Mouse (Mus musculus) 3T3-L1 (cell line): ENCODE results near the gene Pnpla6.

Experiments used
- DNase-seq: peaks from one replicate; pipeline ENCODE4 v3.0.0-alpha.2; 2015; ENCODE audit warnings: low read depth, low spot score

Pnpla6 gene

GRCm38 (mm10) chr8:3515260-3515671 is at the start of gene Pnpla6:
Gene Pnpla6 (plus strand): TSS chr8:3515384.
- peak; percentile 90 for DNase-seq

- peak; percentile 100 for DNase-seq
Observed at GRCm38 (mm10) chr8:3467006-3467885, 47.9 kb upstream of the Pnpla6 start, which contains the start of gene Pex11g. Gene Pex11g (minus strand): TSS chr8:3467680.

DNA sequence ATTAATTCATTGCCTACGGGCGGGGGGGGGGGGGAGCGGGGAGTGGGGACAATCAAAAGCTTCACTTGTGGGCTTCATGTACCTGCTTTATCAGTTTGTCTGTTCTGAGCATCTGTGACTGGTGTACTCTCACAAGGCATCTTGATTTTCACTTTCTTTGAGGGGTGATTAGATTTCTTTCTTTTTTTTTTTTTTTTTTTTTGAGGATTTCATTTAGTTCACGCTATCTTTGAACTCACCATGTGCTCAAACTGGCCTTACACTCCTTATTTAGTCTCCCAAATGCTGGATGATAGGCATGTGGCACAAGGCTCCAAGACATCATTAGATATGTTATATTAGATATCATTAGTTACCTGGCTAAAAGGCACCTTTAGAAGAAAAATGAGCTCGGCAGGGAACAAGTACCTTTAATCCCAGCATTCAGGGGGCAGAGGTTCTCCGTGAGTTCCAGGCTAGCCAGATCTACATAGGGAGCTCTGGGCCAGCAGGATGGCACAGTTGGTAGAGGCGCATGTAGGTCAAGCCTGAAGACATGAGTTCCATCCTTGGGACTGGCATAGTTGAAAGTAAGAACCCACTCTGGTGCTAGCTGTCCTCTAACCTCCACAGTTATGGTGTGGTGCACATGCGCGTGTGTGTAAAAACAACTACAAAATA is 47.2 kb upstream of the Pnpla6 start:
- DNase-seq = peak; percentile 24

DNA sequence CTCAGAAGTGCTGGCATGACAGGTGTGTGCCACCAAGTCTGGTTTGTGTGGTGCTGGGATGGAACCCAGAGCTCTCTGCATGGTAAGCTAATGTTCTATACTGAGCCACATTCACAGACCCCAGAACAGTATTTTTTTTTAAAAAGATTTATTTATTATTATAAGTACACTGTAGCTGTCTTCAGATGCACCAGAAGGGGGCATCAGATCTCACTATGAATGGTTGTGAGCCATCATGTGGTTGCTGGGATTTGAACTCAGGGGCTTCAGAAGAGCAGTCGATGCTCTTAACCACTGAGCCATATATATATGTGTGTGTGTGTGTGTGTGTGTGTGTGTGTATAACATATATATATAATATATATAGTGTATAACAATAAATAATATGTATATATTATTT is 46.3 kb upstream of the Pnpla6 start:
- peak; percentile 59 for DNase-seq

GRCm38 (mm10) chr8:3470562-3470961 is 44.6 kb upstream of the Pnpla6 start, which contains the start of gene Tex45:
Gene Tex45 (plus strand): TSS chr8:3470862.
- DNase-seq = no peak

DNA sequence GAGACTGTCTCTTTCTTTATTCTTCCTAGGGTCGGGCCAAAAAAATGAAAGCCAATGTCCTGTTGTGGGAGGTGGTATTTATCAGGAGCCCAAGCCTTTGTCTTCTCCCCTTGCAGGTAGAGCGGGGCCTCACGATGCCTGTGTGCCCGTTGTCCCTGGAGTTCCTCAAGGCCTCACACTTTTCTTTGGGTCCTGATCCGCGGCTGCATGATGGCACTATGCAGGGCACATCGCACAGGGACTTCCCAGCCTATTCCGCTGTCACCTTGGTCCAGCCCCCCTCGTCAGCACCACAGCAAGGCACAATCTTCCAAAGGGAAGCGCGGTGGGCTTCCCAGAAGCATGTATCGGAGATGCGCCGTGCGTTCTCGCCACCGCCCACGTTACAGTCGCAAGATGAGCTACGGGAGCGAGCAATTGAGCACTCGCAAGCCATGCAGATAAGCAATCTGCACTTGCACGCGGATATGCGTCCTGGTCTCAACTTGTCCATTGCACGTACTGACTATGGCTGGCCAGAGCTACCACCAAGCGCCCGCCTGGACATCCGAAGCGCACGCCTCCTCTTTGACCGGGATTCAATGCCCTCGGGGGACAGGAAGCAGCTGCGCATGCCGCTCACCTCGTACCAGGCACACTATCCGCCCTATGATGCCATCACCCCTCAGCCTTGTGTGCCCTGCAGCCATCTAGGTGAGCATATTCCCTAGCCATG is 39.3 kb upstream of the Pnpla6 start:
- no peak for DNase-seq

DNA sequence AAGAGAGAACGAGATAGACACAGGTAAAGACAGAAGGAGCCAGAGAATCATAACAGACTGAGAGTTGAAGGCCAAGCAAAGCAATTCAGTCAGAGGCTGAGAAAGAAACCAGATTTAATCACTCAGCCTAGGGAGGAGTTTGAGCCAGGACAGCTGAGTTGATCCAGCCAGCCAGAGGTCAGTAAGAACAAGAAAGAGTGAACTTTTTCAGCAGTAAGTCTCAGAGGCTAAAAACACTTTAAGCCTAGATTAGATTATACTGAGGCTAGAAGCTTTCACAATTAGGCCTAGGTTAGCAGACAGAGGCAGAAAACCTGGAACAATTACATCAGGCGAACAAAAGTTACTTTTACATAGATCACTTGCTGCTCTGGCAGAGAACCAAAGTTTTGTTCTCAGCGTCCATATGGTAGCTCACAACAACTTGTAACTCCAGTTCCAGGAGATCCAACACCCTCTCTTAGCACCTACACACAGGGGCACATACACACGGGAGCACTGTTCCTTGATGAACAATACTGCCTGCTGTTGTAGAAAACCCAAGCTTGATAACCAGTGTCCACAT is 34.9 kb upstream of the Pnpla6 start:
- DNase-seq = no peak

- peak; percentile 42 for DNase-seq
Observed at GRCm38 (mm10) chr8:3481605-3482004, 33.6 kb upstream of the Pnpla6 start.

DNA sequence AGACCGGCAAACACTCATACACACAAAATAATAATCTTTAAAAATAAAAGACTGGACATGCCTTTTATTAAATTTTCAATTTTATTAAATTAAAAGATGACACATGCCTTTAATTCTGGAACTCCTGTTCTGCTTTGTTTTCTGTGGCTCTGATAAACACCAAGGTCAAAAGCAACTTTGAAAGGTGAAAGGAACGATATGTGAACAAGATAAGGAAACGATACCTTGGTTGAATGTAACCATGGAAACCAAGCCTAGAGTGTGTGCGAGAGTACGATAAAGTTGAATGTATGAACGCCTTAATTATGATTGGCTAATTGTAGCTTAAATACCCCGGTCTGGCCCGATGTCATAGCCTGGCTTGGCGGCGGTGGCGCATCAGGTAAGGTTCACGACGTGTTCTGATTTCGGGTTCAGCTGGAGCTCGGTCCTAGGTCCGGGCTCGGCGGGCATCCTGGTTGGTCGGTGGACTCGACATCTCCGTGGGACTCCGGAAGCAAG is 32.9 kb upstream of the Pnpla6 start:
- no peak for DNase-seq

DNA sequence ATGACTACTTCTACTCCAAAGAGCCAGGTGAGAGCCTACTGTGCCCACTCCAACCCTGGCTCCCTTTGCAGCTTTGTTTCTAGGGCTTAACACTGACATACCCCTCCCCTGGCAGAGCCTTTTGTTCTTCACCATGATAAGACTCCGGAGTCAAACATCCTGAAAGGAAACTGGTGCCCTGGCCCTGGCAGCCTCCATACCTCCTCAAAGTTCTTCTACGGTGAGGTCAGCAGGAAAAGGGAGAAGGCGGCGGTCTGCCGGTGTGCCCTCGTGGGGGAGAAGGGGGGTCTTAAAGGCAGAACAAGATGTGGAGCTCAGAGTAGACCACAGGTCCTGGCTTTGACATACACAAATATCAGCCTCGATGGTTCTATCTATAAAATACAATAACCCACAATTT is 31.6 kb upstream of the Pnpla6 start:
- DNase-seq = no peak

DNA sequence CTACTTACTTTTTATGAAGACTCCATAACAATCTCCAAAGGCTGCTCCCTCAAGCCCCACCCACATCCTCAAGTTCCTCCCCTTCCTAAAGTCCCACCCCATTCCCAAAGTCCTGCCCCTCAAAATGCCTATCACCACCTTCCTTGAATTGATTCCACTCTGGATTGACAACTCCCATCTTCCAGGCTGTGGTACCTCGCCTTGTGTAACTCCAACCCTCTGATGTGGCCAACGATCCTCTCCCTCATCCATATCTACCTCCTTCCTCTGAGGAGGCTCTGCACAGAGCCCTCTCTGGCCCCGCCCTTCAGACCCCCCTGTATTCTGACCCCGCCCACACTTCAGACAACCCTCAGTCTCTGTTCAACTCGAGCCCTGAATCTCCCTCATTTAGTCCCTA is 30.0 kb upstream of the Pnpla6 start:
- DNase-seq = no peak

GRCm38 (mm10) chr8:3492901-3493844 is 22.0 kb upstream of the Pnpla6 start, which contains the start of gene Zfp358:
Gene Zfp358 (plus strand): TSS chr8:3493138.
- peak; percentile 68 for DNase-seq

DNA sequence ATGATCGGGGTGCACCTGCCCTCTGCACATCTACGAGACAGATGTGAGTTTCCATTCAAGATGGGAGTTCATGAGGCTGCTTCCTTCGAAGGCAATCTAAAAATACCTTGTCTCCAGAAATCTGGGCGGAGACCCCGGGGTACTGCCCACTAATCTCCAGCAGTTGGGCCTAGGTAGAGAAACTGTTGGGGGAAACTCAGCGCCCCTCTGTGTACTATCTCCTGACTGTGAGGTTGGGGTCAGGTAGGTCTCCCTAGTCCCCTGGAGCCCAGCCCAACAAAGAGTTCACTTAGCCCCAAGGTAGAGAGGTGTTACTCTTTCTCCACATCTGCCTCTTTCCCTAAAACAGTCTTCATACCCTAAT is 21.4 kb upstream of the Pnpla6 start:
- no peak for DNase-seq

GRCm38 (mm10) chr8:3495578-3496427 is 19.4 kb upstream of the Pnpla6 start:
- DNase-seq = no peak

- no peak for DNase-seq
Observed at GRCm38 (mm10) chr8:3496428-3496748, 18.8 kb upstream of the Pnpla6 start.

DNA sequence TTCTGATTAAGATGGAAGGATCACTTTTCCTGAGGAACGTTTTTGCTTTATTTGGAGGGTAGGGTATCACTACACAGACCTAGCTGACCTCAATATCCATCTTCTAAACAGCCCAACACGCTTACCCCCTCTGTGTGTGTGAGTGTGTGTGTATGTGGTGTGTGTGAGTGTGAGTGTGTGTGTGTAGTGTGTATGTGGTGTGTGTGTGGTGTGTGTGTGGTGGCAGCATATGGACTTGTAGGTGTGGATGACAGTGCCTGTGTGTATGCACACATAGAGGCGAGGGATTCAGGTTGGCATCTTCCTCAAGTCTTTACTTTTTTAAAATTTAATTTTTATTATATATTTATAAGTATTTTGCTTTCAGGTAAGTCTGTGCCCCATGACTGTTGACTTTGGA is 16.6 kb upstream of the Pnpla6 start:
- DNase-seq = no peak

- DNase-seq = peak; percentile 62
Observed at GRCm38 (mm10) chr8:3499751-3500150, 15.4 kb upstream of the Pnpla6 start.

DNA sequence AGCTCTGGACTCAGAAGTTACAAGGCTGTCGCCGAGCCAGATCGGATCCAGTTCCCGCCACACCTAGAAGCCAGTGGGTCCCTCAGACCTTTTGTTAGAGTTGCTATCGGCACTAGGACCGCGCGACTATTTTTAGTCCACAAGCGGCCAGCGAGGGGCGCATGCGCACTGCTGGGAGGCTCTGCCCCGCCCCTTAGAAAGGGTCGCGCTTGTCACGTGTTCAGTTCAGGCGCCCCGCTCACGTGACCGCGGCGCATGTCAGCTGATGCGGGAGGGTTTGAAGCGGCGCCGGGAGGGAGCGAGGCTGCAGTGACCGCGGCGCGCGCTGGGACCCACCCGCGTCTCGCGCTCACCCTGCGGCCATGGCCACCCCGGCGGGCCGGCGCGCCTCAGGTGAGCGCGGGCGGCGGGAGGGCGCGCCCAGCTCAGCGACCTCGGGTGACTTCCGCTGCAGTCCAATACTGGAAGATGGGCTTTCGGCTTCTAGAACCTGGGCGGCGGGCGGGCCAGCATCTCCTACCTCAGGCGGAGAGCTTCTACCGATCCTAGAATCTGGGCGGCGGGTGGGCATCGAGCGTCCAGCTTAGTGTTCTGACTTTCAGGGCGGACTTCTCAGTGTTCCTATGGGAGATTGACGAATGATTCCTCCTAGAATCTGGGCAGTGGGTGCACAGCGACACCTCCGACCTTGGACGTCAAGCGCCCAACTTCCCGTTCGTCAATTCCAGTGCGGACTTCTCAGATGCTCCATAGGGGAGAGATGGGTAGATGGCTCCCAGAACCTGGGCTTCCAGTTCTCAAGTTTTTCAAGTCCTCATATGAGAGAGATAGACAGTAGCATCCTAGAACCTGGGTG is 14.7 kb upstream of the Pnpla6 start, which contains the start of gene Mcoln1:
TSS of gene Mcoln1 (plus strand) at position 223 of the 856 bp plus-strand sequence.
- DNase-seq = peak; percentile 98

DNA sequence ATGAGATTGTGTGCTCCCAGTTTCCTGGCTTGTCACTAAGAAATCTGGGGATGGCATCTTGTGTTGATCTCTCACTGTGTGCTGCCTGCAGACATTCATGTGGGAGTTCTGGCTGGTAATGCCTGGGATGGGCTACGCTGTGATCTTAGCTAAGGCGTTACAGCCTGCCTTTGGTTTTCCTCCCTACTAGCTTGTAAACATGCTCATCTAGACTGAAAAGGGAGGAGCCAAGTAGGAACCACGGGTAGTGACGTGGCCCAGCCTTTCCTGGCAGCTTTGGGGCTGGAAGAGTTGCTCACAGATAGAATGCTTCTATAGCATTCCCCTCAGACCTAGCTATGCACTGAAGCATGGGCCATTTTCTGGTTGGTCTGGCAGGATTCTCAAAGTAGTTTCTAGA is 13.0 kb upstream of the Pnpla6 start:
- peak; percentile 67 for DNase-seq
